Mouse (Mus musculus) c-Kit-positive CD71-negative TER-119-negative erythroid progenitor cells, embryonic 14.5 days (primary cell): ENCODE data around the gene Socs3.

Experiments
- DNase-seq: peaks from one replicate; pipeline ENCODE4 v3.0.0-alpha.2; 2013; ENCODE audit warnings: low read depth

The Socs3 gene

GRCm38 (mm10) chr11:117924466-117924865, 45.4 kb downstream of the Socs3 start:
- no peak for DNase-seq

- DNase-seq, result no peak
Observed at GRCm38 (mm10) chr11:117923279-117923678, 46.6 kb downstream of the Socs3 start.

- DNase-seq, result no peak
Observed at GRCm38 (mm10) chr11:117919211-117919610, 50.6 kb downstream of the Socs3 start.

- no peak for DNase-seq
Observed at GRCm38 (mm10) chr11:117918541-117918940, 51.3 kb downstream of the Socs3 start.
